Mouse (Mus musculus) monocyte, adult 5-6 weeks (primary cell): ENCODE measurements around the gene Rpp25l. TPM values are rescaled to one million over a fixed set of nuclear protein-coding genes. Genes with fewer than 3 reads are reported as not detected.

Experiments
- ATAC-seq: fragments of 153-309, 156-312 bp; replicated peaks from 2 replicates; pipeline ENCODE4 v1.8.0; 2017; ENCODE audit warnings: mild to moderate bottlenecking; ENCODE audit not compliant: low TSS enrichment, insufficient number of reproducible peaks, severe bottlenecking, poor library complexity, low FRiP score
- total RNA-seq: library from RNA; stranded (forward); fragments of 200-1000, 200-491, 200-594 nt; gene quantifications from 3 replicates; pipeline ENCODE4 v1.2.3, GENCODE M21; 2017

Gene Rpp25l
- total RNA-seq, 1 experiment from 2014 or later: 11.6 TPM

GRCm38 (mm10) chr4:41681176-41681575 lies 32.2 kb downstream of the Rpp25l start:
- ATAC-seq: no peak

- ATAC-seq: no peak
Observed at GRCm38 (mm10) chr4:41679291-41679690, 34.0 kb downstream of the Rpp25l start.

GRCm38 (mm10) chr4:41678863-41679262 lies 34.5 kb downstream of the Rpp25l start:
- no peak for ATAC-seq

GRCm38 (mm10) chr4:41677006-41677629 lies 36.2 kb downstream of the Rpp25l start:
- ATAC-seq: no peak

GRCm38 (mm10) chr4:41676248-41677005 lies 36.9 kb downstream of the Rpp25l start:
- ATAC-seq: no peak

GRCm38 (mm10) chr4:41673186-41673585 lies 40.1 kb downstream of the Rpp25l start:
- ATAC-seq: no peak

- no peak for ATAC-seq
Observed at GRCm38 (mm10) chr4:41672522-41672963, 40.8 kb downstream of the Rpp25l start.

GRCm38 (mm10) chr4:41671963-41672480 lies 41.3 kb downstream of the Rpp25l start:
- ATAC-seq: no peak

- ATAC-seq: no peak
Observed at GRCm38 (mm10) chr4:41671500-41671899, 41.8 kb downstream of the Rpp25l start.

GRCm38 (mm10) chr4:41670836-41671235 lies 42.5 kb downstream of the Rpp25l start:
- no peak for ATAC-seq

GRCm38 (mm10) chr4:41666646-41667045 lies 46.7 kb downstream of the Rpp25l start:
- ATAC-seq: no peak

GRCm38 (mm10) chr4:41665009-41665675 lies 48.2 kb downstream of the Rpp25l start:
- no peak for ATAC-seq

- no peak for ATAC-seq
Observed at GRCm38 (mm10) chr4:41664533-41664932, 48.8 kb downstream of the Rpp25l start.

GRCm38 (mm10) chr4:41663614-41664013 lies 49.7 kb downstream of the Rpp25l start:
- ATAC-seq: no peak

- no peak for ATAC-seq
Observed at GRCm38 (mm10) chr4:41662723-41663122, 50.6 kb downstream of the Rpp25l start.

Other genes starting within 250 kb of the Rpp25l start
- gene Kif24, start 248.6 kb downstream of the Rpp25l start, total RNA-seq: 0.57 to 1.6 TPM (median 1.3 TPM) in 3 replicates
- gene Nudt2, start 248.4 kb downstream of the Rpp25l start, total RNA-seq: 4.4 to 10.3 TPM (median 5.0 TPM) in 3 replicates
- gene AI464131, start 210.5 kb downstream of the Rpp25l start, total RNA-seq: 0.21 TPM in 1 of 3 replicates, not detected in the others
- gene 1110017D15Rik, start 196.2 kb downstream of the Rpp25l start, total RNA-seq: 2.1 to 2.2 TPM in 2 of 3 replicates, not detected in the other
- 0.95 to 9.1 TPM (median 5.6 TPM) in 3 replicates for gene Fam219a, start 144.0 kb downstream of the Rpp25l start, total RNA-seq
- gene Dnaic1, start 143.8 kb downstream of the Rpp25l start, total RNA-seq: not detected in 3 replicates
- 0.49 to 0.75 TPM in 2 of 3 replicates, not detected in the other for gene Enho, start 73.2 kb downstream of the Rpp25l start, total RNA-seq
- gene Cntfr, start 16.4 kb downstream of the Rpp25l start, total RNA-seq: not detected in 3 replicates
- 25.4 to 27.9 TPM (median 27.7 TPM) in 3 replicates for gene Il11ra1, start 13.5 kb downstream of the Rpp25l start, total RNA-seq
- gene Dctn3, start 9.6 kb upstream of the Rpp25l start, total RNA-seq: 122 to 157 TPM (median 150 TPM) in 3 replicates
- gene Arid3c, start 17.6 kb upstream of the Rpp25l start, total RNA-seq: not detected in 3 replicates
- 28.2 to 32.8 TPM (median 30.4 TPM) in 3 replicates for gene Galt, start 41.7 kb upstream of the Rpp25l start, total RNA-seq
- 21.7 to 22.0 TPM (median 22.0 TPM) in 3 replicates for gene Sigmar1, start 42.6 kb upstream of the Rpp25l start, total RNA-seq
- 3.3 to 3.6 TPM in 2 of 3 replicates, not detected in the other for gene Ccl27a, start 60.7 kb upstream of the Rpp25l start, total RNA-seq
- gene Gm21541, start 190.1 kb upstream of the Rpp25l start, total RNA-seq: not detected in 3 replicates
- not detected in 3 replicates for gene Gm20878, start 228.0 kb upstream of the Rpp25l start, total RNA-seq